Mouse (Mus musculus) olfactory bulb, adult 2 months (tissue): ENCODE results near the gene Ppp1r9a.

ENCODE experiments used
- CTCF ChIP-seq: fragments of 200-500 bp; IDR thresholded peaks from 2 replicates; pipeline ENCODE4 v1.5.1; 2012; ENCODE audit warnings: low read depth, mild to moderate bottlenecking, low read length, moderate library complexity; ENCODE audit not compliant: insufficient read depth
- POLR2A ChIP-seq: fragments of 200-500 bp; IDR thresholded peaks from 2 replicates; pipeline ENCODE4 v1.6.1; 2012; ENCODE audit warnings: mild to moderate bottlenecking, low read depth, low read length, moderate library complexity; ENCODE audit not compliant: insufficient read depth

GRCm38 (mm10) chr6:5048025-5048424 lies 145.3 kb downstream of the Ppp1r9a start:
- no peak for TF ChIP-seq CTCF
- no peak for TF ChIP-seq POLR2A
